Mouse (Mus musculus): ENCODE measurements around the gene Upf3b. TPM values are rescaled to one million over a fixed set of nuclear protein-coding genes. Genes with fewer than 3 reads are reported as not detected.

The Upf3b gene
- total and polyA plus RNA-seq, 3 experiments = 14.0 to 25.0 TPM; not detected in 1

DNA sequence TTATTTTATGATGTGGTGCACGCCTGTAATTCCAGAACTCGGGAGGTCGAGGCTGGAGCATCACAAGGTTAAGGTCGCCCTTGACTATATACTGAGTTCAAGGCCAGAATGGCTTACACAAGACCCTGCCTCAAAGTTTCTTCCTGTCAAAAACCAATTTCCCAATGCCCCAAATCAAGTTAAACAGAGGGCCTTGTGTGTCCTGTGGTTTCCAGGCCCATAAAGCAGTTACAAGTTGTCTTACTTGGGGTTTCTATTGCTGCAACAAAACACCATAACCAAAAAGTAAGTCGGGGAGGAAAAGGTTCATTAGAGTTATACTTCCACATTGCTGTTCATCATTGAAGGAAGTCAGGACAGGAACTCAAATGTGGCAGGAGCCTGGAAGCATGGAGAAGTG lies 41.4 kb downstream of the Upf3b start:
- DNase-seq (ENCODE audit: low read depth, low spot score) = no peak
- Histone ChIP-seq H3K9ac (ENCODE audit: control insufficient read depth, low read depth, low read length, poor library complexity, severe bottlenecking) (no peak overlapping the region), H3K27ac (ENCODE audit: control insufficient read depth, low read depth, low read length) (no peak overlapping the region), H3K4me3 (ENCODE audit: control insufficient read depth in 1 of 2, insufficient read depth in 1 of 2, low read depth in 2 of 2, low read length in 2 of 2) (no peak overlapping the region), H3K27me3 (ENCODE audit: control insufficient read depth in 1 of 2, insufficient read depth in 2 of 2, low read length in 2 of 2) (no peaks in the 10 kb centered on the region), H3K36me3 (ENCODE audit: control insufficient read depth in 1 of 2, insufficient read depth in 2 of 2, low read length in 2 of 2) (no peaks in the 10 kb centered on the region), H3K4me1 (ENCODE audit: control insufficient read depth in 1 of 2, insufficient read depth in 2 of 2, low read length in 2 of 2) (0 out of 4 replicates have a peak, but pooled peaks cover 0 to 2% of the 10 kb centered on the region in 2 experiments), H3K79me2 (ENCODE audit: control insufficient read depth, insufficient read depth, low read length, poor library complexity) (no peaks in the 10 kb centered on the region), H3K9me3 (replicated peaks; ENCODE audit: insufficient read depth, low read length) (no peaks in the 10 kb centered on the region)
- TF ChIP-seq MXI1 (IDR thresholded peaks at IDR 0.05; ENCODE audit: low read depth, low read length) = no peak
- TF ChIP-seq USF2 (IDR thresholded peaks at IDR 0.05; ENCODE audit: borderline replicate concordance in 1 of 2, insufficient read depth in 1 of 2, low read depth in 1 of 2, low read length in 2 of 2) = no peak
- no peak for TF ChIP-seq CHD1 (IDR thresholded peaks at IDR 0.05; ENCODE audit: low read depth, low read length)
- no peak for TF ChIP-seq BHLHE40 (IDR thresholded peaks at IDR 0.05; ENCODE audit: borderline replicate concordance, low read depth, low read length)
- no peak for TF ChIP-seq UBTF (IDR thresholded peaks at IDR 0.05; ENCODE audit: borderline replicate concordance, insufficient read depth, low read depth, low read length)
- no peak for TF ChIP-seq E2F4 (IDR thresholded peaks at IDR 0.05; ENCODE audit: borderline replicate concordance, low read depth, low read length)
- TF ChIP-seq MYC (IDR thresholded peaks at IDR 0.05; ENCODE audit: low read depth, low read length) = no peak
- no peak for TF ChIP-seq GABPA (IDR thresholded peaks at IDR 0.05; ENCODE audit: low read depth, low read length)
- TF ChIP-seq JUND (IDR thresholded peaks at IDR 0.05; ENCODE audit: low read depth, low read length) = no peak
- no peak for TF ChIP-seq MEF2A (IDR thresholded peaks at IDR 0.05; ENCODE audit: extremely low read depth, insufficient replicate concordance, low read depth, low read length, poor library complexity, severe bottlenecking)
- TF ChIP-seq USF1 (IDR thresholded peaks at IDR 0.05; ENCODE audit: low read depth, low read length) = no peak
- no peak for TF ChIP-seq CHD2 (IDR thresholded peaks at IDR 0.05; ENCODE audit: low read length)
- no peak for TF ChIP-seq NELFE (IDR thresholded peaks at IDR 0.05; ENCODE audit: low read depth, low read length)
- TF ChIP-seq GATA1 (IDR thresholded peaks at IDR 0.05; ENCODE audit: low read depth, low read length) = no peak
- no peak for TF ChIP-seq MAZ (IDR thresholded peaks at IDR 0.05; ENCODE audit: low read depth, low read length)
- TF ChIP-seq CTCF (IDR thresholded peaks at IDR 0.05 in 2 of 3, conservative IDR thresholded peaks at IDR 0.05 in 1 of 3; ENCODE audit: control insufficient read depth in 1 of 3, insufficient read depth in 1 of 3, low read depth in 2 of 3, low read length in 3 of 3, poor library complexity in 1 of 3, severe bottlenecking in 1 of 3) = no peak
- no peak for TF ChIP-seq ETS1 (IDR thresholded peaks at IDR 0.05; ENCODE audit: low read depth, low read length)

GRCm38 (mm10) chrX:37067299-37067698 lies 42.8 kb downstream of the Upf3b start:
- no peak for DNase-seq (ENCODE audit: low read depth, low spot score)

More at GRCm38 (mm10) chrX:37067299-37067698, 42.8 kb downstream of the Upf3b start:
- H3K4me1 ChIP-seq (ENCODE audit: control insufficient read depth in 1 of 2, insufficient read depth in 2 of 2, low read length in 2 of 2) = 0 out of 4 replicates have a peak, but pooled peaks cover 0 to 4% of the 10 kb centered on the region in 2 experiments
- H3K27me3 ChIP-seq (ENCODE audit: control insufficient read depth in 1 of 2, insufficient read depth in 2 of 2, low read length in 2 of 2) = no peaks in the 10 kb centered on the region
- TF ChIP-seq MAX (IDR thresholded peaks at IDR 0.05; ENCODE audit: low read length) = no peak
- TF ChIP-seq GATA1 (IDR thresholded peaks at IDR 0.05; ENCODE audit: low read depth, low read length) = no peak
- TF ChIP-seq USF2 (IDR thresholded peaks at IDR 0.05; ENCODE audit: borderline replicate concordance in 1 of 2, insufficient read depth in 1 of 2, low read depth in 1 of 2, low read length in 2 of 2) = no peak
- TF ChIP-seq TBP (IDR thresholded peaks at IDR 0.05; ENCODE audit: low read depth, low read length) = no peak
- TF ChIP-seq CHD1 (IDR thresholded peaks at IDR 0.05; ENCODE audit: low read depth, low read length) = no peak
- no peak for TF ChIP-seq MAFK (IDR thresholded peaks at IDR 0.05; ENCODE audit: borderline replicate concordance, low read depth, low read length)
- no peak for TF ChIP-seq TCF12 (IDR thresholded peaks at IDR 0.05; ENCODE audit: low read depth, low read length)
- no peak for TF ChIP-seq CHD2 (IDR thresholded peaks at IDR 0.05; ENCODE audit: low read length)
- TF ChIP-seq ZMIZ1 (IDR thresholded peaks at IDR 0.05; ENCODE audit: low read depth, low read length) = no peak
- no peak for TF ChIP-seq RAD21 (IDR thresholded peaks at IDR 0.05; ENCODE audit: low read depth, low read length)
- no peak for TF ChIP-seq ZNF384 (IDR thresholded peaks at IDR 0.05; ENCODE audit: low read depth, low read length)
- TF ChIP-seq UBTF (IDR thresholded peaks at IDR 0.05; ENCODE audit: borderline replicate concordance, insufficient read depth, low read depth, low read length) = no peak
- TF ChIP-seq POLR2A (IDR thresholded peaks at IDR 0.05; ENCODE audit: control insufficient read depth in 1 of 2, insufficient read depth in 1 of 2, low read depth in 1 of 2, low read length in 2 of 2, poor library complexity in 1 of 2) = no peak
- no peak for TF ChIP-seq ETS1 (IDR thresholded peaks at IDR 0.05; ENCODE audit: low read depth, low read length)
- no peak for TF ChIP-seq RCOR1 (IDR thresholded peaks at IDR 0.05; ENCODE audit: low read depth, low read length)
- TF ChIP-seq POLR2AphosphoS2 (IDR thresholded peaks at IDR 0.05; ENCODE audit: low read length) = no peak
- H3K79me2 ChIP-seq (ENCODE audit: control insufficient read depth, insufficient read depth, low read length, poor library complexity) = no peaks in the 10 kb centered on the region
- no peak overlapping the region for H3K27ac ChIP-seq (ENCODE audit: control insufficient read depth, low read depth, low read length)
- no peak overlapping the region for H3K4me3 ChIP-seq (ENCODE audit: control insufficient read depth in 1 of 2, insufficient read depth in 1 of 2, low read depth in 2 of 2, low read length in 2 of 2)
- H3K9me3 ChIP-seq (replicated peaks; ENCODE audit: insufficient read depth, low read length) = no peaks in the 10 kb centered on the region
- no peak overlapping the region for H3K9ac ChIP-seq (ENCODE audit: control insufficient read depth, low read depth, low read length, poor library complexity, severe bottlenecking)
- no peaks in the 10 kb centered on the region for H3K36me3 ChIP-seq (ENCODE audit: control insufficient read depth in 1 of 2, insufficient read depth in 2 of 2, low read length in 2 of 2)
